Mouse (Mus musculus) MEL (cell line): ENCODE results near the gene Thsd7a. TPM values are rescaled to one million over a fixed set of nuclear protein-coding genes. Genes with fewer than 3 reads are reported as not detected.

Source experiments
- DNase-seq: peaks from one replicate; pipeline ENCODE4 v3.0.0; 2011; ENCODE audit warnings: low read depth, low spot score
- H3K27ac ChIP-seq: 2 replicates; pipeline ENCODE4 v1.5.1; 2012; ENCODE audit warnings: low read depth, mild to moderate bottlenecking, control low read depth, low read length, moderate library complexity; ENCODE audit not compliant: control insufficient read depth
- H3K27me3 ChIP-seq, 2 experiments: fragments of 150-350 bp in 1 of 2; sonication (generic) in 1 of 2; 2 replicates each; pipeline ENCODE4 v1.6.1; 2012; ENCODE audit warnings: low read length in 2 of 2, mild to moderate bottlenecking in 2 of 2, improper control_type of control experiment in 1 of 2, moderate library complexity in 1 of 2; ENCODE audit not compliant: insufficient read depth in 2 of 2, control insufficient read depth in 1 of 2
- H3K36me3 ChIP-seq, 2 experiments: 2 replicates each; pipeline ENCODE4 v1.6.1; 2012 to 2014; ENCODE audit warnings: low read length in 2 of 2, improper control_type of control experiment in 1 of 2, inconsistent platforms in 1 of 2, mild to moderate bottlenecking in 1 of 2; ENCODE audit not compliant: insufficient read depth in 2 of 2, control insufficient read depth in 1 of 2
- H3K4me1 ChIP-seq, 2 experiments: fragments of 150-350 bp in 1 of 2; sonication (generic) in 1 of 2; 2 replicates each; pipeline ENCODE4 v1.6.1; 2012; ENCODE audit warnings: low read length in 2 of 2, improper control_type of control experiment in 1 of 2, mild to moderate bottlenecking in 1 of 2; ENCODE audit not compliant: insufficient read depth in 2 of 2, control insufficient read depth in 1 of 2
- H3K4me3 ChIP-seq, 2 experiments: fragments of 150-350 bp in 1 of 2; sonication (generic) in 1 of 2; 2 replicates each; pipeline ENCODE4 v1.5.1; 2012; ENCODE audit warnings: low read depth in 2 of 2, low read length in 2 of 2, mild to moderate bottlenecking in 2 of 2, moderate library complexity in 2 of 2, control low read depth in 1 of 2, improper control_type of control experiment in 1 of 2; ENCODE audit not compliant: control insufficient read depth in 1 of 2, insufficient read depth in 1 of 2
- H3K79me2 ChIP-seq: 2 replicates; pipeline ENCODE4 v1.6.1; 2012; ENCODE audit warnings: mild to moderate bottlenecking, low read length, moderate library complexity; ENCODE audit not compliant: control insufficient read depth, poor library complexity, insufficient read depth
- H3K9ac ChIP-seq: 2 replicates; pipeline ENCODE4 v1.6.1; 2012; ENCODE audit warnings: low read depth, mild to moderate bottlenecking, control low read depth, low read length, moderate library complexity; ENCODE audit not compliant: control insufficient read depth, poor library complexity, severe bottlenecking
- H3K9me3 ChIP-seq: fragments of 150-350 bp; sonication (generic); replicated peaks from 2 replicates; pipeline ENCODE4 v1.6.1; 2012; ENCODE audit warnings: mild to moderate bottlenecking, low read length, improper control_type of control experiment, moderate library complexity; ENCODE audit not compliant: insufficient read depth
- CHD1 ChIP-seq: IDR thresholded peaks from 2 replicates; pipeline ENCODE4 v1.6.1; 2012; ENCODE audit warnings: low read depth, mild to moderate bottlenecking, inconsistent platforms, low read length, improper control_type of control experiment
- CHD2 ChIP-seq: IDR thresholded peaks from 2 replicates; pipeline ENCODE4 v1.6.1; 2011; ENCODE audit warnings: low read length, improper control_type of control experiment
- E2F4 ChIP-seq: IDR thresholded peaks from 2 replicates; pipeline ENCODE4 v1.6.1; 2011; ENCODE audit warnings: low read depth, low read length, improper control_type of control experiment, borderline replicate concordance
- ELF1 ChIP-seq: IDR thresholded peaks from 2 replicates; pipeline ENCODE4 v1.6.1; 2014; ENCODE audit warnings: low read depth, mild to moderate bottlenecking, inconsistent platforms, low read length, improper control_type of control experiment, moderate library complexity
- EP300 ChIP-seq, 2 experiments: IDR thresholded peaks; 2 replicates each; pipeline ENCODE4 v1.6.1; 2011; ENCODE audit warnings: improper control_type of control experiment in 2 of 2, low read length in 2 of 2, low read depth in 1 of 2, mild to moderate bottlenecking in 1 of 2
- GABPA ChIP-seq: IDR thresholded peaks from 2 replicates; pipeline ENCODE4 v1.6.1; 2012; ENCODE audit warnings: low read depth, mild to moderate bottlenecking, inconsistent platforms, low read length, improper control_type of control experiment, moderate library complexity
- KAT2A ChIP-seq: conservative IDR thresholded peaks from 2 replicates; pipeline ENCODE4 v1.6.1; 2012; ENCODE audit warnings: low read depth, low read length, improper control_type of control experiment, inconsistent platforms
- MAFK ChIP-seq: IDR thresholded peaks from 2 replicates; pipeline ENCODE4 v1.6.1; 2011; ENCODE audit warnings: low read depth, mild to moderate bottlenecking, low read length, improper control_type of control experiment, borderline replicate concordance
- MAX ChIP-seq: IDR thresholded peaks from 2 replicates; pipeline ENCODE4 v1.6.1; 2011; ENCODE audit warnings: low read length, improper control_type of control experiment
- MAZ ChIP-seq: IDR thresholded peaks from 2 replicates; pipeline ENCODE4 v1.6.1; 2012; ENCODE audit warnings: low read depth, mild to moderate bottlenecking, inconsistent platforms, low read length, improper control_type of control experiment
- MYB ChIP-seq: IDR thresholded peaks from 2 replicates; pipeline ENCODE4 v1.6.1; 2011; ENCODE audit warnings: mild to moderate bottlenecking, low read depth, low read length, improper control_type of control experiment
- MYC ChIP-seq: IDR thresholded peaks from 2 replicates; pipeline ENCODE4 v1.6.1; 2011; ENCODE audit warnings: low read depth, mild to moderate bottlenecking, low read length, improper control_type of control experiment, moderate library complexity
- POLR2A ChIP-seq, 2 experiments: IDR thresholded peaks; 2 replicates each; pipeline ENCODE4 v1.6.1; 2011 to 2012; ENCODE audit warnings: low read length in 2 of 2, mild to moderate bottlenecking in 2 of 2, control low read depth in 1 of 2, improper control_type of control experiment in 1 of 2, low read depth in 1 of 2, moderate library complexity in 1 of 2; ENCODE audit not compliant: control insufficient read depth in 1 of 2, insufficient read depth in 1 of 2, poor library complexity in 1 of 2
- POLR2AphosphoS2 ChIP-seq: IDR thresholded peaks from 2 replicates; pipeline ENCODE4 v1.6.1; 2011; ENCODE audit warnings: low read length, improper control_type of control experiment
- POLR2AphosphoS5 ChIP-seq: IDR thresholded peaks from 2 replicates; pipeline ENCODE4 v1.6.1; 2012; ENCODE audit warnings: low read depth, borderline replicate concordance, mild to moderate bottlenecking, inconsistent platforms, low read length, moderate library complexity, mixed read lengths
- TAL1 ChIP-seq: IDR thresholded peaks from 2 replicates; pipeline ENCODE4 v1.6.1; 2012; ENCODE audit warnings: mild to moderate bottlenecking, inconsistent platforms, low read length, moderate library complexity, mixed read lengths
- TBP ChIP-seq: IDR thresholded peaks from 2 replicates; pipeline ENCODE4 v1.8.0; 2011; ENCODE audit warnings: low read depth, low read length, improper control_type of control experiment
- UBTF ChIP-seq: IDR thresholded peaks from 2 replicates; pipeline ENCODE4 v1.6.1; 2012; ENCODE audit warnings: low read depth, mild to moderate bottlenecking, inconsistent platforms, low read length, improper control_type of control experiment, moderate library complexity, borderline replicate concordance; ENCODE audit not compliant: insufficient read depth
- USF2 ChIP-seq, 2 experiments: IDR thresholded peaks; 2 replicates each; pipeline ENCODE4 v1.6.1; 2011 to 2012; ENCODE audit warnings: improper control_type of control experiment in 2 of 2, low read length in 2 of 2, borderline replicate concordance in 1 of 2, inconsistent platforms in 1 of 2, low read depth in 1 of 2, mild to moderate bottlenecking in 1 of 2; ENCODE audit not compliant: insufficient read depth in 1 of 2
- ZKSCAN1 ChIP-seq: IDR thresholded peaks from 2 replicates; pipeline ENCODE4 v1.6.1; 2012; ENCODE audit warnings: low read depth, mild to moderate bottlenecking, inconsistent platforms, low read length, improper control_type of control experiment, moderate library complexity
- polyA plus RNA-seq, 2 experiments: library from polyadenylated mRNA; stranded (reverse) in 1 of 2; unstranded in 1 of 2; fragments of >175 nt in 1 of 2; fragments of >200 nt in 1 of 2; gene quantifications; 2 replicates each; pipeline versions ENCODE4 v1.2.1 to v1.2.4; 2012; ENCODE audit warnings: low replicate concordance in 2 of 2, low read depth in 1 of 2; ENCODE audit not compliant: insufficient read length in 2 of 2, insufficient read depth in 1 of 2, missing spikeins in 1 of 2
- total RNA-seq: library from RNA; depleted of rRNA; stranded (reverse); fragments of 300-350 nt; gene quantifications from 2 replicates; pipeline ENCODE4 v1.2.3, GENCODE M21; 2012

The Thsd7a gene
- total and polyA plus RNA-seq, 3 experiments = not detected

DNA sequence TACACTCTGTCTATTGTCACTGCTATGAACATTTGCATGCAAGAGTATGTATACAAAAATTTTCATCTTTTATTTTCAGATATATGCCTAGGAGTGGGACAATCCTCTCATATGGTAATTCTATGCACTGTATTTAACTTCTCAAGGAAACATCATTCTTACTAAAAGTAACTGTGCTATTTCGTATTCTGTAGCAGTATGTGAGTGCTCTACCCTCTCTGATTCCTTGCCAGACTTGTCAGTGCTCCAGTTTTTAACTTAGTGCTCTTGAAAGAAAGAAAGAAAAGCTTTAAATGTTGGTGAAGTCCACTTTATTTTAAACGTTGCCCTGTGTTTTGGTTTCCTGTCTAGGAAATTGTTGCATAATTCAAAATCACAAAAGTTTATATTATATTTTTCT, 395.6 kb downstream of the Thsd7a start:
- Histone ChIP-seq H3K27me3 (no peaks in the 10 kb centered on the region; a peak in 1 of 4 replicates), H3K4me1 (no peaks in the 10 kb centered on the region)

GRCm38 (mm10) chr6:12352165-12352719, 397.0 kb downstream of the Thsd7a start:
- H3K9ac ChIP-seq = no peak overlapping the region
- H3K27me3 ChIP-seq = no peaks in the 10 kb centered on the region; a peak in 1 of 4 replicates
- H3K9me3 ChIP-seq = no peaks in the 10 kb centered on the region
- H3K4me3 ChIP-seq = no peak overlapping the region
- TF ChIP-seq CHD1 = no peak
- TF ChIP-seq TAL1 = no peak
- no peak for TF ChIP-seq GABPA
- TF ChIP-seq MAFK = no peak
- no peak for TF ChIP-seq POLR2A (IDR thresholded peaks at IDR 0.05; ENCODE audit: control insufficient read depth in 1 of 2, insufficient read depth in 1 of 2, low read depth in 1 of 2, low read length in 2 of 2, poor library complexity in 1 of 2)
- no peak for TF ChIP-seq UBTF
- TF ChIP-seq POLR2AphosphoS2 = no peak
- TF ChIP-seq KAT2A = no peak
- no peaks in the 10 kb centered on the region for H3K4me1 ChIP-seq
- no peaks in the 10 kb centered on the region for H3K79me2 ChIP-seq
- H3K27ac ChIP-seq = no peak overlapping the region
- H3K36me3 ChIP-seq = no peaks in the 10 kb centered on the region
- no peak for DNase-seq

More for the DNA sequence above, 395.6 kb downstream of the Thsd7a start:
- H3K27ac ChIP-seq = no peak overlapping the region
- TF ChIP-seq CHD2 = no peak
- no peak for TF ChIP-seq MAZ
- TF ChIP-seq GABPA = no peak
- no peak for TF ChIP-seq POLR2AphosphoS5
- TF ChIP-seq MYC = no peak
- TF ChIP-seq ELF1 = no peak
- no peak for TF ChIP-seq TAL1
- no peak for TF ChIP-seq USF2 (IDR thresholded peaks at IDR 0.05; ENCODE audit: borderline replicate concordance in 1 of 2, insufficient read depth in 1 of 2, low read depth in 1 of 2, low read length in 2 of 2)
- no peak for TF ChIP-seq TBP
- TF ChIP-seq MAFK = no peak
- TF ChIP-seq E2F4 = no peak
- no peak for TF ChIP-seq EP300 (IDR thresholded peaks at IDR 0.05; ENCODE audit: low read depth in 1 of 2, low read length in 2 of 2)
- no peak for TF ChIP-seq ZKSCAN1
- no peak for TF ChIP-seq MYB
- no peak for TF ChIP-seq POLR2AphosphoS2
- TF ChIP-seq MAX = no peak
- no peak overlapping the region for H3K4me3 ChIP-seq
- DNase-seq = no peak
- no peak overlapping the region for H3K9ac ChIP-seq
- no peaks in the 10 kb centered on the region for H3K36me3 ChIP-seq
- H3K9me3 ChIP-seq = no peaks in the 10 kb centered on the region
- H3K79me2 ChIP-seq = no peaks in the 10 kb centered on the region
